Mouse (Mus musculus) heart, adult 2 months (tissue): Measurements from ENCODE around the gene Ctsh. TPM values are rescaled to one million over a fixed set of nuclear protein-coding genes. Genes with fewer than 3 reads are reported as not detected.

Experiments used
- DNase-seq, 2 experiments: peaks; one replicate each; pipeline ENCODE4 v3.0.0; 2021
- H3K27ac ChIP-seq: fragments of 200-600 bp; 2 replicates; pipeline ENCODE4 v1.8.1; 2022
- H3K27me3 ChIP-seq: fragments of 200-500 bp; 2 replicates; pipeline ENCODE4 v1.6.1; 2012; ENCODE audit warnings: mild to moderate bottlenecking, low read length, inconsistent platforms, mixed read lengths; ENCODE audit not compliant: control insufficient read depth, insufficient read depth
- H3K36me3 ChIP-seq: fragments of 200-500 bp; 2 replicates; pipeline ENCODE4 v1.6.1; 2012; ENCODE audit warnings: low read length, inconsistent platforms; ENCODE audit not compliant: control insufficient read depth, insufficient read depth
- H3K4me1 ChIP-seq: fragments of 200-500 bp; 2 replicates; pipeline ENCODE4 v1.6.1; 2011; ENCODE audit warnings: low read length; ENCODE audit not compliant: control insufficient read depth, insufficient read depth
- H3K4me3 ChIP-seq: fragments of 200-600 bp; 2 replicates; pipeline ENCODE4 v1.8.1; 2022
- H3K79me2 ChIP-seq: fragments of 200-500 bp; replicated peaks from 2 replicates; pipeline ENCODE4 v1.6.1; 2012; ENCODE audit warnings: mild to moderate bottlenecking, inconsistent platforms, low read length, moderate library complexity, mixed read lengths; ENCODE audit not compliant: control insufficient read depth, insufficient read depth
- H3K9ac ChIP-seq: fragments of 200-500 bp; 2 replicates; pipeline ENCODE4 v1.6.1; 2012; ENCODE audit warnings: low read depth, mild to moderate bottlenecking, control low read depth, inconsistent platforms, low read length, mixed read lengths
- CTCF ChIP-seq: fragments of 200-600 bp; IDR thresholded peaks from 2 replicates; pipeline ENCODE4 v1.8.1; 2022; ENCODE audit warnings: antibody characterized with exemption, mild to moderate bottlenecking, moderate library complexity
- EP300 ChIP-seq: fragments of 200-500 bp; IDR thresholded peaks from 2 replicates; pipeline ENCODE4 v1.6.1; 2011; ENCODE audit warnings: low read depth, low read length, control low read depth; ENCODE audit not compliant: insufficient read depth
- POLR2A ChIP-seq: fragments of 200-500 bp; IDR thresholded peaks from 2 replicates; pipeline ENCODE4 v1.6.1; 2011; ENCODE audit warnings: mild to moderate bottlenecking, low read depth, low read length, control low read depth; ENCODE audit not compliant: insufficient read depth
- WGBS: fragments of 180-500 bp; shearing (Covaris S2); methylation state at CpG from one replicate; pipeline ENCODE4 v1.1.7; 2018; 5-methylcytosine and 5-hydroxymethylcytosine counted together
- intact Hi-C: fragments of 180-260 bp; cut with DNase I; formaldehyde crosslinking; loops from one replicate; pipeline ENCODE4 v1.15.1; 2025
- polyA plus RNA-seq: library from polyadenylated mRNA; depleted of rRNA; stranded (reverse); fragments of >200 nt; gene quantifications from 2 replicates; pipeline ENCODE4 v1.2.3, GENCODE M21; 2012
- total RNA-seq, 2 experiments: library from RNA; stranded (reverse); gene quantifications; 2 replicates each; pipeline ENCODE4 v1.2.3; 2021

The Ctsh gene
- total and polyA plus RNA-seq, 3 experiments, result 30.7 to 51.4 (median 47.9) TPM

GRCm38 (mm10) chr9:90016204-90016603, 37.7 kb upstream of the Ctsh start:
- Histone ChIP-seq H3K36me3 (no peaks in the 10 kb centered on the region), H3K27me3 (no peaks in the 10 kb centered on the region; the same call in 1 of the 2 replicates), H3K4me3 (no peak overlapping the region), H3K79me2 (no peaks in the 10 kb centered on the region), H3K9ac (no peak overlapping the region), H3K4me1 (no peaks in the 10 kb centered on the region), H3K27ac (no peak overlapping the region)
- WGBS, result 76% methylated on average over 6 of the region's 6 CpGs
- TF ChIP-seq POLR2A (no peak), EP300 (no peak), CTCF (no peak)
- no peak for DNase-seq
- intact Hi-C loops, result no loop called here

GRCm38 (mm10) chr9:90020866-90021265, 33.1 kb upstream of the Ctsh start:
- Histone ChIP-seq H3K4me3 (no peak overlapping the region), H3K9ac (no peak overlapping the region), H3K36me3 (no peaks in the 10 kb centered on the region), H3K79me2 (no peaks in the 10 kb centered on the region), H3K27ac (no peak overlapping the region), H3K27me3 (no peaks in the 10 kb centered on the region; the same call in 1 of the 2 replicates), H3K4me1 (no peaks in the 10 kb centered on the region)
- TF ChIP-seq POLR2A (no peak), CTCF (no peak), EP300 (no peak)
- 71% methylated on average over 6 of the region's 6 CpGs for WGBS
- intact Hi-C loops, result no loop called here
- DNase-seq, result no peak

DNA sequence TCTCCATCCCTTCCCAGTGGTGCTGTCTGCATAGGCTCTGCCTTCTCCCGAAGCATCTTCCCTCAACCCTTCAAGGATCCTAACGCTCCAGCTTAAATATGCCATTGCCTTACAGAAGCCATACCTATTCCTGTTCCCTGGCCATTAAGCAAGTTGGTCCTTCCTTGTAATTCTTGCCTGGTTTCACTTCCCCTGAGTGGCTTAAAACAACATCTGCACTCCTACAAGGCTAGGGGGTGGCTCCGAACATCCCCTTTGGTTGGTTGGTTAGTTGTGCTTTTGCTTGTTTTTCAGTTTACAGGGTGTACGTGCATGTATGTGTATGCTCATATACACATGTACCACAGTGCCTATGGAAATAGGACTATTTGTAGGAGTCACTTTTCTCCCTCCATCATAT, 32.5 kb upstream of the Ctsh start:
- intact Hi-C loops, result no loop called here
- Histone ChIP-seq H3K4me1 (no peaks in the 10 kb centered on the region), H3K79me2 (no peaks in the 10 kb centered on the region), H3K27me3 (no peaks in the 10 kb centered on the region), H3K36me3 (no peaks in the 10 kb centered on the region), H3K9ac (no peak overlapping the region), H3K4me3 (no peak overlapping the region), H3K27ac (no peak overlapping the region)
- no peak for DNase-seq
- no peak for TF ChIP-seq POLR2A
- no peak for TF ChIP-seq EP300
- TF ChIP-seq CTCF, result no peak
- 87% methylated on average over 4 of the region's 4 CpGs for WGBS

GRCm38 (mm10) chr9:90027709-90028108, 26.2 kb upstream of the Ctsh start:
- no peak for DNase-seq
- intact Hi-C loops, result no loop called here
- H3K79me2 ChIP-seq, result no peaks in the 10 kb centered on the region
- H3K36me3 ChIP-seq, result no peaks in the 10 kb centered on the region
- TF ChIP-seq EP300 (no peak), CTCF (peak; percentile 36), POLR2A (no peak)
- H3K27me3 ChIP-seq, result no peaks in the 10 kb centered on the region
- H3K9ac ChIP-seq, result no peak overlapping the region
- 88% methylated on average over 6 of the region's 6 CpGs for WGBS
- no peak overlapping the region for H3K4me3 ChIP-seq
- H3K27ac ChIP-seq, result no peak overlapping the region
- no peaks in the 10 kb centered on the region for H3K4me1 ChIP-seq

GRCm38 (mm10) chr9:90033922-90034321, 20.0 kb upstream of the Ctsh start:
- no peaks in the 10 kb centered on the region for H3K4me1 ChIP-seq
- 71% methylated on average over 4 of the region's 4 CpGs for WGBS
- H3K9ac ChIP-seq, result no peak overlapping the region
- no peak for TF ChIP-seq CTCF
- TF ChIP-seq EP300, result 0 out of 2 replicates have a peak, but pooled peaks have one; percentile 39
- H3K27ac ChIP-seq, result no peak overlapping the region
- no peak overlapping the region for H3K4me3 ChIP-seq
- H3K36me3 ChIP-seq, result no peaks in the 10 kb centered on the region
- peak in 1 of 2 experiments; percentile 65 for DNase-seq
- intact Hi-C loops, result no loop called here
- no peaks in the 10 kb centered on the region for H3K79me2 ChIP-seq
- H3K27me3 ChIP-seq, result no peaks in the 10 kb centered on the region

DNA sequence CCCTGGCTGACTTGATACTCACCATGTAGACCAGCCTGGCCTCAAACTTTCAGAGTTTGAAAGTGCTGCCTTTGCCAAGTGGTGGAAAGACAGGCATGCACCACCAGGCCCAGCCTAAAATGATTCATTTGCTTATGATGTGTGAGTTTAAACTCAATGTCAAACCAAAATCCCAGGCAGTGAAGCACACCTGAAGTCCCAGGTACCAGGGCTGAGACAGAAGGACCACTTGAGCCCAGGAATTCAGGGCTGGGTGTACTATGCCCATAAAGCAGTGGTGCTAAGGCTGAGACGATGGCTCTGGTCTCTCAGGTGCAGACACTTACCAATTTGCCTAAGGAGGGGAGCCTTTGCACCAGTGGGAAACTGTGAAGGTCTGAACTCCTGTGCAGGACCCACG, 18.8 kb upstream of the Ctsh start:
- Histone ChIP-seq H3K4me3 (no peak overlapping the region), H3K79me2 (no peaks in the 10 kb centered on the region), H3K4me1 (no peaks in the 10 kb centered on the region), H3K9ac (no peak overlapping the region), H3K36me3 (no peaks in the 10 kb centered on the region), H3K27me3 (no peaks in the 10 kb centered on the region), H3K27ac (no peak overlapping the region)
- TF ChIP-seq POLR2A, result no peak
- TF ChIP-seq CTCF, result no peak
- no peak for TF ChIP-seq EP300
- DNase-seq, result no peak
- intact Hi-C loops, result no loop called here
- 82% methylated on average over 2 of the region's 2 CpGs for WGBS

DNA sequence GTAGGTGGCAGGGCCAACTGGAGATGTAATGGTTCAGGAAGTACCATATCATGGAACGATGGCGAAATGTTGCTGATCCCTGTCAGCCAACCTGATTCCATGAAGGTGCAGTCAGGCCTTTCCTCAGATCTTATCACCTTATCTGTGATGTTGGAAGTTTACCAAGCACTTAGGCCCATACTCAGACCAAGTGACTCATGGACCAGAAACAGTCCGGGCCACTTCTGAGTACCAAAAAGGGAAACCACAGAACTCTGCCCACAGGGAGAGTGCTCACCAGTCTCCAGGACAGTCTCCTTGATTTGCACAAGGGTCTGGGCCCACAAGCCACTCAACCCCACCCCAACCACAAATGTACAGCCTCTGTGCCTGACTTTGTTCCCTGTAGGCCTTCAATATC, 18.2 kb upstream of the Ctsh start:
- WGBS, result 78% methylated on average over 3 of the region's 3 CpGs
- DNase-seq, result no peak
- H3K27me3 ChIP-seq, result no peaks in the 10 kb centered on the region
- intact Hi-C loops, result no loop called here
- H3K9ac ChIP-seq, result no peak overlapping the region
- no peaks in the 10 kb centered on the region for H3K79me2 ChIP-seq
- no peak overlapping the region for H3K4me3 ChIP-seq
- H3K4me1 ChIP-seq, result no peaks in the 10 kb centered on the region
- no peak overlapping the region for H3K27ac ChIP-seq
- no peaks in the 10 kb centered on the region for H3K36me3 ChIP-seq
- TF ChIP-seq EP300 (no peak), CTCF (no peak), POLR2A (no peak)
